Mouse (Mus musculus): ENCODE data around the gene Atp5s.

Gene Atp5s

GRCm38 (mm10) chr12:69732221-69732620 lies 7.5 kb downstream of the Atp5s start:
- DNase-seq (ENCODE audit: low spot score in 2 of 2): no peak

- DNase-seq (ENCODE audit: low spot score in 2 of 2): no peak
Observed at GRCm38 (mm10) chr12:69733518-69733917, 8.8 kb downstream of the Atp5s start.

GRCm38 (mm10) chr12:69733923-69734322 lies 9.2 kb downstream of the Atp5s start:
- no peak for DNase-seq (ENCODE audit: low spot score in 2 of 2)

DNA sequence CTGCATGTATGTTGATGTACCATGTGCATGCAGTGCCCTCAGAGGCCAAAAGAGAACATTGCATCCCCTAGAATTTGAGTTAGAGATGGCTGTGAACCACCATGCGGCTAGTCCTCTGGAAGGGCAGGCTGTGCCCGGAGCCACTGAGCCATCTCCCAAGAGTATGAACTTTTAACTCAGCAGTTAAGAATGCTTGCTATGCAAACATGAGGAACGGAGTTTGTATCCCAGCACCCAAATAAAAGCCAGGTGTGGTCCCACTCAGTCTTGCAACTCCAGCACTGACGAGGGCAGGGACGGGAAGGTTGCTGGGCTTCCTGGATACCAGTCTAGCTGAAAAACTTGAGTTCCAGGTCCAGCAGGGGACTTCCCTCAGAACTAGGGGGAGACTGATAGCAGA lies 17.2 kb downstream of the Atp5s start:
- no peak for DNase-seq (ENCODE audit: low spot score in 2 of 2)

DNA sequence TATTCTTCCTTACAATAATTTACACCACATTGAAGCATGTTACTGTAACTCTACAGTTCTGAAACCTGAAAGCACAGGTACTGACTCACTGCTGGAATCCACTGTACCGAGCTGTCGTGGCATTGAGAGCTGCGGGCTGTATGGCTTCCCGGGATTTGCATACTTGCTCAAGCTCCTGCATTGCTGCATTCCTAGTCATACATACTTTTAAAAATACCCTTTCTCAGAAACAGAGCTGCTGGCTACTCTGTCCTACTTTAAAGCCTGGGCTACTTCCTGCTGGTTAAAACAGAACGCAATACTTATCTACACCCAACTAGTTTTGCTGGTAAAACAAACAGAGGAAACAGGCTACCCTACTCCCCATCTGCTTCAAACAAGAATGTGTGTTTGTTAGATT lies 19.4 kb downstream of the Atp5s start:
- no peak for DNase-seq (ENCODE audit: low spot score in 2 of 2)

DNA sequence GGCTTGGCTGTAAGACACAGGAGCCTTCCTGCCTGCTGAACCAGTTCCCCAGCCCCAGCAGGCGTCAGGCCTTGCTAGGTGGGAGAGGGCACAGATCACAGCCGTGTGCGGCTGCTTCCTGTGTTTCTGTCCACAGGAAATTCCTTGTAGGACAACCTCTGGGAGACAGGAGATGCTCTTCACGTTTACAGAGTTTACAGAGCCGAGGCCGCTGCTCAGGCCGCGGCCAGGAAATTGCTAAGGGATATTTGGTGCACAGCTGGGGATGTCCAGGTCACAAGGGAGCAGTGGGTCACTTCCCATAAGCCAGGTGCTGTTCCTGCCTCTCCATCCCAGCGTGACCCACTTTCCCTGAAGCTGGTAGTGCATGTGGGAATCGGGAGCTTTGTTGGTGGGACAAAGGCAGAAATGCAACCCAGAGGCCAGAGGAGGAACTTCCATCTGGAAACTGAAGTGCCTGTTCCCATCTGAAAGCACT lies 27.2 kb downstream of the Atp5s start:
- DNase-seq (ENCODE audit: low spot score in 2 of 2): no peak

GRCm38 (mm10) chr12:69753936-69754335 lies 29.2 kb downstream of the Atp5s start:
- no peak for DNase-seq (ENCODE audit: low spot score in 2 of 2)

- DNase-seq (ENCODE audit: low spot score in 2 of 2): no peak
Observed at GRCm38 (mm10) chr12:69756015-69756414, 31.3 kb downstream of the Atp5s start.

- peak; percentile 20 to 40 for DNase-seq (ENCODE audit: low spot score in 2 of 2)
Observed at GRCm38 (mm10) chr12:69757418-69758141, 32.8 kb downstream of the Atp5s start.

DNA sequence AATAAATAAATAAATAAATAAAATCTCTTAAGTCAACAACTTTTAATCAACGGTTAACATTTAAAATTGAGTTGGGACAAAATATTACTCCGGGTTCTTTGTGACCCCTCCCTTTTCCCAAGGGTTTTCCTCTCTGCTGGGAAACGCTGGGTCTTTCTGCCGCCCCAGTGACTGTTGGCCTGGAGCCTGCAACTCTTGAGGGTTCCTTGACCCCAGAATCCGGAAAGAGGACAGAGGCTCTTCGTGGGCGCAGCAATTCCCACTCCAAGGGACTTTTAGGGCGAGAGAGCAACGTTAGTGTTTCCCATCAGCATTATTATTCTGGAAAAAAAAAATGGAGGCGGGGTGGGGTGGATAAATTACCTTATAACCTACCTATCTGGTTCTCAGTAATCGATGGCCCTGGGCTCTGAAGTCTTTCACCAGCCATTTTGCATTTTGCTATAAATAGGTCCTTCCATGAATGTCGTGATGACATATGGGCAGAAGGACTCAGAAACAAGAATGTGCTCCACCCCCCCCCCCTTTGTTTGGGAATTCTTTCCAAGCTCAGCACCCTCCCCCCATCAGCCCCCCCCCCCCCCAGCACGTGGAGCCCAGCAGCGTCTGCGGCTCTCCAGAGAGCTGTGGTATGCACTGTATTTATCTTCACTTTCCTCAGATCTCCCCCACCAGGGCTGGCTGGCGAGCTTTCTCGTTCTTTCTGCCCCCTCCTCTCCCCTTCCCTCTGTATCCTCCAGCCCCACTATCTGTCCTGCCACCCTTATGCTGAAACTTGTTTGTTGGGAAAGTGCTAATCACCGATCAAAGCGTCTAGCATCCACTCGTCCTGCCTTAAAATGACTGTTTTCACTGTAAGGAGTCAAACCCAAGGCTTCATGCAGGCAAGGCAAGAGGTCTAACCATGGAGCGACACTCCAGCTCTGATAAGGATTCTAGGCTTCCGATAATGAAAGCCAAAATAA lies 33.8 kb downstream of the Atp5s start:
- DNase-seq (ENCODE audit: low spot score in 2 of 2): no peak

- DNase-seq (ENCODE audit: low spot score in 2 of 2): no peak
Observed at GRCm38 (mm10) chr12:69759267-69759885, 34.6 kb downstream of the Atp5s start.

- DNase-seq (ENCODE audit: low spot score in 2 of 2): no peak
Observed at GRCm38 (mm10) chr12:69760014-69760413, 35.3 kb downstream of the Atp5s start.

DNA sequence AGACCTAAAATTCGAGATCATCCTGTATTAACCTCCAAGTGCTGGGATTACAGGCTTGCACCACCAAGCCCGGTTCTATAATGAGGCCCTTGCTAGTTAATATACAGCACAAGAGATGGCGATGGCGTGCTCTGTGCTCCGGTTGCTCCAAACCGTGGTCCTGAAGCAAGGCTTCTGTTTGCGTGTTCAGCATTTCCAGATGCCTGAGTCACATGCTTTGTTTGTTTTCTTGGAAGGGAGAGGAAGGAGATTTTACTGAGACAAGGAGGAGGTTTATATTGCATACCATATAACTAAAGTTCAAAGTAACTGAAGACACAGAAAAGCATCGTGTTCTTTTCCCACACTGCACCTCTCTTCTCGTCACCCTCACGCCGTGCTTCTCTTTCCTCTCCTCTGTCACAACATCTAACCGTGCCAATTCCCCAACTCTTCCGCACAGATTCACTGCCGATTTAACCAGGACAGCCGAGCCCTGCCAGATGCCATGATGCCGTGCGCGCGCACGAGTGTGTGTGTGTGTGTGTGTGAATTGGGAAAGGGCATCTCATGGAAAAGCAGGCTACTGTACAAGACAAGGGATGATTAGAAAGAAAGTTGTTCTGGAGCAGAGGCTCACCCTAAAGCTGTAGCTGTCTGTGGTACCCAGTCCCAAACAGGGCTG lies 36.1 kb downstream of the Atp5s start:
- DNase-seq (ENCODE audit: low spot score in 2 of 2): no peak

- DNase-seq (ENCODE audit: low spot score in 2 of 2): no peak
Observed at GRCm38 (mm10) chr12:69761603-69762002, 36.9 kb downstream of the Atp5s start.

DNA sequence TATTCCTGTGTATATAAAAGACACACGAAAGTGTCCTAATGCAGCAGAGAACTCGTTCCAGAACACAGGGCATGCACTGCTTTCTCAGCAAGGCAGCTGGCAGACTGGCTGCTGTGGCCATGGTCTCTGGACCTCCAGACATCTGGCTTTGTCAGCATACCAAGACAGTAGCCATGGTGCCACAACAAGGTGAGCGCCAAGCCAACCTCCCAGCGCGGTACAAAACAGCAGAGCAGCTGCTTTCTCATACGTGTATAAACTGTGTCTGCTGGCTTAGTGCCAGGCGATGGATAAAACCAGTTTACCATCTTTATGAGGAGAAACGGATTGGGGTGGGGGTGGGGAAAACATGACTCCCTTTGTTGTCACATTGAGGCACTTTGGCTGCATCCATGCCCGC lies 40.8 kb downstream of the Atp5s start:
- no peak for DNase-seq (ENCODE audit: low spot score in 2 of 2)

DNA sequence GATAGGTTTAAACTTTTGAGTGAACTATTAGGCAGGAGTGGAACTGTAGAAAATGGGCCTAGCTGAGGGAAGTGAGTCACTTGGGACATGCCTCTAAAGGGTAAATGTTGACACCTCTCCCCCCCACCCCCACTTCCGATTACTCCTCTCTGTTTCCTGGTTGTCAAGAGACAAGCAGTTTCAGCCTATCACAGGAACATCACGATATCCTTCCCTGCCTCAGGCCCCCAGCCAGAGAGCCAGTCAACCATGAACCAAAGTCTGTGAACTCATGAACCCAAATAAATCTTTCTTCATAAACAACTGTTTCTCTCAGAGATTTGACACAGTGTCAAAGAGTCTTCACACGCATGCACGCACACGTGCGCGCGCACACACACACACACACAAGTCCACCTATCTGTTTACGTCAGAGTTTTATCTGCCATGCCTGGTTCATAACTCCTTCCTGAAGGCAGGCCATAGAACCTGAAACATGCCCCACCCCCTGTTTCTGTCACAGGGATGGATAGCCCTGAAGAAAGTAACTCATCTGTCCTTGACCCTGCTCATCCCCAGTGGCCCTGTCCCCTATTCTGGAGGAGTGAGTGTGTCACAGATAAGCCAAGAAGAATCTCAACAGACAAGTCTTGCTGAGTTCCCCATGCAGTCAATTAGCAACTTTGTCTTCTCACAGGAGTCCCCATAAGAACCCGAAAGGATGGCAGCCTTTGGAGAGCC lies 41.6 kb downstream of the Atp5s start:
- DNase-seq (ENCODE audit: low spot score in 2 of 2): no peak

DNA sequence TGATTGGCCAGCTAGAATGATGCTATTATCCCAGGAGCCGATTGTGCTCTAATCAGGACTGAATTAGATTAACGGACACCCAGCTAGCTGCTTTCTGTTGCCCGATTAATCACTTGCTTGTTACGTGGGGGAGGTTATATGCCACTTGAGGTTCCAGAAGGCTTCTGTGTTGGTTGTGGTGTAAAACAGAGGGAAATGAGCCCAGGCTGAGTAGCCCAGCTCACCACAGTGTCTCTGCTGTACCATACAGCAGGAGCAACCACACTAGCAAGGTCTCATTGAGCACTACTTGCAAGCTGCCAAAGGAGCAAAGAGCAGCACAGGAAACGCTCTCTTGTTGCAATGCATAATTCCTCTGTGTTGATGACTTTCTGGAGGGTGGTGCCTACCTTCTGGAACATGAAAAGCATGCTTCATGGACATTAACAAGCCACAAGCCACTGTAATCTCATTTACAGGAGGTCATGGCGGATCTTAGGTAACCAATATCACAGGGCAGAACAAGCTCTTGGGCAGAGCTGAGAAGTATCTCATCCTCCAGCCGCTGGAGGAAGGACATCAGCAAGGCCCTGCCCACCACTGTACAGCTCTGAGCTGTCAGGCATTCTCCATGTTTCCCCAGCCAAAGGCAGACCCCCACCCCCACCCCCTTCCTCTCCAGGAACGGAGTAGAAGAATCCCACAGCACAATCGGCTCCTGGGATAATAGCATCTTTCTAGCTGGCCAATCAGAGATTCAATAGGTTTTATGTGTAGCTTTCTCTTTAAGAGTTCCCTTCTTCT lies 42.9 kb downstream of the Atp5s start:
- DNase-seq (ENCODE audit: low spot score in 2 of 2): no peak

GRCm38 (mm10) chr12:69768841-69769240 lies 44.1 kb downstream of the Atp5s start:
- DNase-seq (ENCODE audit: low spot score in 2 of 2): no peak

- no peak for DNase-seq (ENCODE audit: low spot score in 2 of 2)
Observed at GRCm38 (mm10) chr12:69776607-69777340, 52.0 kb downstream of the Atp5s start.

GRCm38 (mm10) chr12:69777341-69777730 lies 52.6 kb downstream of the Atp5s start:
- no peak for DNase-seq (ENCODE audit: low spot score in 2 of 2)
